ENCODE assay signal across 7 mouse cellular contexts in the genomic region with DNA sequence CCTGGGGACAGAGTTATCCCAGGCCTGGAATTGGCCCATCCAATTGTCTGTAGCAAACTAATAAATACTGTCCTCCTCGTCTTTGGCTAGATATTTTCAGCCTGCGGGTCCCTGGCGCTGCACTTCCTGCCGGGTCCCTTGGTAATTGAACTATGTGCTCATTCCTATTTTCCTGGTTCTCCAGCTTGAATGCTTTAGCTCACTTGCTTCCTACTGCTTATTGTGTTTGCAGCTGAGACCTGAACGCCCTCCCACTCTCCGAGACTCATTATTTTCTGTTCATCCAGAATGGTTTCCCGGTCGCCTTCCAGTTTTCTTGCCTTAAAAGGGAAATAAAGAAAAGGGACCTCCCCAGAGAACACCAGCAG.
DNase-seq lines count a peak whose midpoint lies in the region; ATAC-seq and TF ChIP-seq lines count a peak whose summit lies in the region.

No protein-coding gene starts in this region.

- no peaks in the 10 kb centered on the region for H3K9me3 ChIP-seq in lung, embryonic 15.5 days
- H3K9me3 ChIP-seq in forebrain, embryonic 15.5 days, result no peaks in the 10 kb centered on the region
- no peaks in the 10 kb centered on the region for H3K9me3 ChIP-seq in hindbrain, embryonic 15.5 days
- H3K9me3 ChIP-seq in neural tube, embryonic 15.5 days (replicated peaks), result no peaks in the 10 kb centered on the region

- H3K27me3 ChIP-seq in lung, embryonic 15.5 days, result no peaks in the 10 kb centered on the region
- H3K27me3 ChIP-seq in forebrain, embryonic 15.5 days, result no peaks in the 10 kb centered on the region
- H3K27me3 ChIP-seq in hindbrain, embryonic 15.5 days, result no peaks in the 10 kb centered on the region; the same call in 1 of the 2 replicates
- H3K27me3 ChIP-seq in neural tube, embryonic 15.5 days (replicated peaks), result no peaks in the 10 kb centered on the region

- no peak for TF ChIP-seq POLR2A in lung, adult 2 months (IDR thresholded peaks at IDR 0.05; ENCODE audit: borderline replicate concordance, extremely low read depth, low read depth, low read length)

- 59% methylated on average over 8 of the region's 8 CpGs for WGBS in lung, embryonic 15.5 days
- WGBS in lung, adult 2 months, result 52% methylated on average over 8 of the region's 8 CpGs
- 14% methylated on average over 8 of the region's 8 CpGs for WGBS in forebrain, embryonic 15.5 days
- 31% methylated on average over 8 of the region's 8 CpGs for WGBS in hindbrain, embryonic 15.5 days
- 31% methylated on average over 8 of the region's 8 CpGs for WGBS in neural tube, embryonic 15.5 days

- H3K4me3 ChIP-seq in lung, embryonic 15.5 days, result no peak overlapping the region
- H3K4me3 ChIP-seq in lung, adult 2 months (replicated peaks; ENCODE audit: extremely low read depth, low read depth, low read length), result no peak overlapping the region
- H3K4me3 ChIP-seq in forebrain, embryonic 15.5 days, result no peak overlapping the region
- H3K4me3 ChIP-seq in hindbrain, embryonic 15.5 days, result no peak overlapping the region
- H3K4me3 ChIP-seq in neural tube, embryonic 15.5 days (replicated peaks), result no peak overlapping the region

- no peaks in the 10 kb centered on the region for H3K36me3 ChIP-seq in lung, embryonic 15.5 days
- H3K36me3 ChIP-seq in forebrain, embryonic 15.5 days, result no peaks in the 10 kb centered on the region
- H3K36me3 ChIP-seq in hindbrain, embryonic 15.5 days, result no peaks in the 10 kb centered on the region
- H3K36me3 ChIP-seq in neural tube, embryonic 15.5 days, result no peaks in the 10 kb centered on the region

- H3K9ac ChIP-seq in lung, embryonic 15.5 days, result no peak overlapping the region
- H3K9ac ChIP-seq in forebrain, embryonic 15.5 days (replicated peaks), result no peak overlapping the region
- no peak overlapping the region for H3K9ac ChIP-seq in hindbrain, embryonic 15.5 days
- H3K9ac ChIP-seq in neural tube, embryonic 15.5 days (replicated peaks), result no peak overlapping the region

- TF ChIP-seq CTCF in lung, adult 2 months (IDR thresholded peaks at IDR 0.05; ENCODE audit: insufficient read depth, low read length), result no peak

- ATAC-seq in lung, embryonic 15.5 days (ENCODE audit: borderline replicate concordance, extremely low read depth, low FRiP score, low TSS enrichment), result no peak
- ATAC-seq in forebrain, embryonic 15.5 days (replicated peaks), result no peak
- ATAC-seq in hindbrain, embryonic 15.5 days (ENCODE audit: low FRiP score, low read depth), result no peak
- ATAC-seq in neural tube, embryonic 15.5 days (ENCODE audit: low FRiP score), result no peak

- H3K4me1 ChIP-seq in lung, embryonic 15.5 days, result peaks cover 22% of the 10 kb centered on the region
- H3K4me1 ChIP-seq in lung, adult 2 months (ENCODE audit: control insufficient read depth, insufficient read depth, low read length), result peaks cover 6% of the 10 kb centered on the region
- peaks cover 32% of the 10 kb centered on the region for H3K4me1 ChIP-seq in forebrain, embryonic 15.5 days
- peaks cover 19% of the 10 kb centered on the region for H3K4me1 ChIP-seq in hindbrain, embryonic 15.5 days (replicated peaks)
- peaks cover 8% of the 10 kb centered on the region for H3K4me1 ChIP-seq in neural tube, embryonic 15.5 days

- DNase-seq in lung, adult 2 months, result no peak
- no peak for DNase-seq in left cerebral cortex, adult 11 months (ENCODE audit: low spot score)
- DNase-seq in right cerebral cortex, postnatal 25 days, result no peak

- peak overlapping the region; percentile 56 for H3K27ac ChIP-seq in lung, embryonic 15.5 days
- peak overlapping the region; percentile 59 for H3K27ac ChIP-seq in forebrain, embryonic 15.5 days (replicated peaks)
- H3K27ac ChIP-seq in hindbrain, embryonic 15.5 days (replicated peaks), result peak overlapping the region; percentile 54; the same call in 1 of the 2 replicates
- H3K27ac ChIP-seq in neural tube, embryonic 15.5 days (replicated peaks), result peak overlapping the region; percentile 38; the same call in 1 of the 2 replicates

- no peak overlapping the region for H3K4me2 ChIP-seq in lung, embryonic 15.5 days
- H3K4me2 ChIP-seq in forebrain, embryonic 15.5 days (replicated peaks), result peak overlapping the region; percentile 2; the same call in 1 of the 2 replicates
- H3K4me2 ChIP-seq in hindbrain, embryonic 15.5 days, result no peak overlapping the region
- no peak overlapping the region for H3K4me2 ChIP-seq in neural tube, embryonic 15.5 days
